Mouse (Mus musculus): Measurements from ENCODE around the gene Adcy9. TPM values are rescaled to one million over a fixed set of nuclear protein-coding genes. Genes with fewer than 3 reads are reported as not detected.

The Adcy9 gene
- 1.8 TPM for polyA plus RNA-seq (2014; fragmentation: Illumina TruSeq; extraction: RNeasy Lipid Tissue Mini Kit (QIAGEN cat#74804); ENCODE audit: low read depth, low replicate concordance)

DNA sequence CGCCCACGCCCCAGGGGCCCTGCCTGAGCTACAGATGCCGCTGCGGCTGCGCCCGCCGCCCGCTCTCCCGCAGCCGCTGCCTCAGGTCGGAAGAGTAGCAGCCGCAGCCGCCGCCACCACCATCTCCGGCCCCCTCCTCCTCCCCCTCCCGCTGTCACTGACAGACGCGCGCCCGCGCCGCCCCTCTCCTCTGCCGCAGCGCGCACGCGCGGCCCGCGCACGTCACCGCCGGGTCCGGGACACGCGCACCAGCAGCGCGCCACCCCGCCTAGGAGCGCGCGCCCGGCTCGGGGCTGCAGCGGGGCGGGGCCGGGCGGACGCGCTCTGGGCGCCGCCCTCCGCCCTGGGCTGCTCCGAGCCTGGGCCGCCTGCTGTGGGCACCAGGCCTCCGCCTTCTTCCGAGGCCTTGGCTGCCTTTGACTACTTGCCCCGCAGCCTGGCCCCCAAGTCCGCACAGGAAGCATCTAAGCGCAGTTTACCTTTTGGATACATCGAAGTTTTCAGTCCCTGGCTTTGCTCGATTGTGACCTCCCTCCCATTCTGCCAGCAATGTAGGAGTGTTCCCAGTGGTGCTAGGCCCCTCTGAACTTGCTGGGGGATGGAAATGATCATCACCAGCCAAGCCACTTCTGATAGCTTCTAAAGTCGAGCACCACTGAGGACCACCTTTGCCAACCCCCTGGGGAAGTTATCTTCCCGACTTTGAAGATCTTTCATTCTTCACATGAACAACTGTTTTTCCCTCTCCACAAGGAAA is at the start of gene Adcy9:
Gene Adcy9, minus strand, starts transcription at position 201 of the 757 bp plus-strand sequence.

Other genes starting within 250 kb of the Adcy9 start
- 6.4 TPM for gene Crebbp, start 206.5 kb downstream of the Adcy9 start, polyA plus RNA-seq (2014; fragmentation: Illumina TruSeq; extraction: RNeasy Lipid Tissue Mini Kit (QIAGEN cat#74804); ENCODE audit: low read depth, low replicate concordance)
- gene Srl, start 121.3 kb upstream of the Adcy9 start, polyA plus RNA-seq (2014; fragmentation: Illumina TruSeq; extraction: RNeasy Lipid Tissue Mini Kit (QIAGEN cat#74804); ENCODE audit: low read depth, low replicate concordance): 0.69 TPM
- gene Tfap4, start 139.4 kb upstream of the Adcy9 start, polyA plus RNA-seq (2014; fragmentation: Illumina TruSeq; extraction: RNeasy Lipid Tissue Mini Kit (QIAGEN cat#74804); ENCODE audit: low read depth, low replicate concordance): 1.2 TPM
- gene Glis2, start 174.2 kb upstream of the Adcy9 start, polyA plus RNA-seq (2014; fragmentation: Illumina TruSeq; extraction: RNeasy Lipid Tissue Mini Kit (QIAGEN cat#74804); ENCODE audit: low read depth, low replicate concordance): 0.13 TPM
- 13.7 TPM for gene Pam16, start 204.5 kb upstream of the Adcy9 start, polyA plus RNA-seq (2014; fragmentation: Illumina TruSeq; extraction: RNeasy Lipid Tissue Mini Kit (QIAGEN cat#74804); ENCODE audit: low read depth, low replicate concordance)
- gene Vasn, start 219.4 kb upstream of the Adcy9 start, polyA plus RNA-seq (2014; fragmentation: Illumina TruSeq; extraction: RNeasy Lipid Tissue Mini Kit (QIAGEN cat#74804); ENCODE audit: low read depth, low replicate concordance): 0.56 TPM
- gene Dnaja3, start 219.5 kb upstream of the Adcy9 start, polyA plus RNA-seq (2014; fragmentation: Illumina TruSeq; extraction: RNeasy Lipid Tissue Mini Kit (QIAGEN cat#74804); ENCODE audit: low read depth, low replicate concordance): 45.1 TPM

All from liver, adult 10 weeks (tissue).